10 mouse cellular contexts compared by ENCODE assay signal in the genomic region with DNA sequence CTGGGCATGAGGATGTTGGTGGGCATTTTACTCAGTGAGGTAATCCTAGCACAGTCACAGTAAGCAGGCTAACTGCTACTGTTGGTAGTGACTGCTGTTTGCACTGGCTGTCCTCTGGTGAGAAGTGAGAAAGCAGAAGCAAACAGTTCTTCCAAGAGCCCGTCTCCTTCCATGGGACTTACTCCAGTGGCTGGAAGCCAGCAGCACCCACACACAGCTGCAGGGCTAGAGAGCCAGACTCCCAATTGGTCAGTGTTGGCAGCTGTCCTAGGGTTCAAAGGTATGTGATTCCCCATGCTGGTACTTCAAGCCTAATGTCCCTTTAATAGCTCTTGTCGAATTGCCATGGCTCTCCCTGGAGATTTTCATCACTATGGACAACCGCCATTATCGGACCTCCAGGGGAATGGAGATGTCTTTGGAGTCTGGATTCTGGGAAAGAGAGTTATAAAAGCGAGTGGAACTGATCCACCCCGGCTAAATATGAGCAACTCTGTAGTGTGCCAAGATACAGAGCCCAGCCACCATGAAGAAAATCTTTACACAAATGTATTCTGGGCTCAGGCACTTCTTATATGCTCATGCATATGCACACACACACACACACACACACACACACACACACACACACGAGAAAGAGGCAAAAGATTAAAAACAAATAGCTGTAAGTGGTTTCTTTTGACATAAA. TPM values are rescaled to one million over a fixed set of nuclear protein-coding genes. Genes with fewer than 3 reads are reported as not detected.
DNase-seq lines count a peak whose midpoint lies in the region; ATAC-seq and TF ChIP-seq lines count a peak whose summit lies in the region.
"Had no signal": no experiment of that assay in that cellular context is flagged by ENCODE, and none has a peak within 500 bp of the region (broad histone marks: within the 10 kb centered on the region; RNA-seq: fewer than 3 reads in every experiment).

No protein-coding gene starts in this region.

- DNase-seq in forebrain, postnatal 0 days, result peak; percentile 40
- DNase-seq in Muller cell, postnatal 12 days (ENCODE audit: inconsistent ontology term), result peak; percentile 88
- DNase-seq in frontal cortex, postnatal 25 days (ENCODE audit: low spot score in 2 of 2), result peak; percentile 26 to 27
- peak; percentile 90 for DNase-seq in kidney, adult 9 months
- DNase-seq in mesoderm, embryonic 11.5 days (ENCODE audit: low read depth, low spot score), result peak; percentile 15
- no peak for DNase-seq in spleen, postnatal 10 days (ENCODE audit: low spot score in 2 of 2)

- no peak overlapping the region for H3K9ac ChIP-seq in forebrain, postnatal 0 days
- H3K9ac ChIP-seq in forebrain, embryonic 13.5 days, result no peak overlapping the region
- H3K9ac ChIP-seq: embryonic facial prominence, embryonic 12.5 days; midbrain, embryonic 12.5 days had no signal

- H3K4me1 ChIP-seq in forebrain, postnatal 0 days (ENCODE audit: insufficient read depth), result peaks cover 4% of the 10 kb centered on the region; the same call in 1 of the 2 replicates
- 0 out of 2 replicates have a peak, but pooled peaks cover 5% of the 10 kb centered on the region for H3K4me1 ChIP-seq in forebrain, embryonic 13.5 days
- H3K4me1 ChIP-seq: embryonic facial prominence, embryonic 12.5 days; midbrain, embryonic 12.5 days had no signal

- peak; percentile 76 for ATAC-seq in forebrain, postnatal 0 days
- ATAC-seq in forebrain, embryonic 13.5 days, result no peak; the same call in 1 of the 2 replicates
- no peak for ATAC-seq in CD4-positive, CD25-positive, alpha-beta regulatory T cell, adult 4 months

- WGBS in forebrain, postnatal 0 days, result 47% methylated on average over 7 of the region's 7 CpGs
- 78% methylated on average over 7 of the region's 7 CpGs for WGBS in forebrain, embryonic 13.5 days

- H3K4me3 ChIP-seq in forebrain, postnatal 0 days (ENCODE audit: low read depth, low read length), result no peak overlapping the region
- H3K4me3 ChIP-seq in forebrain, embryonic 13.5 days, result no peak overlapping the region
- H3K4me3 ChIP-seq: embryonic facial prominence, embryonic 12.5 days; midbrain, embryonic 12.5 days had no signal

- no peak overlapping the region for H3K4me2 ChIP-seq in forebrain, postnatal 0 days (ENCODE audit: low read depth)
- no peak overlapping the region for H3K4me2 ChIP-seq in forebrain, embryonic 13.5 days
- H3K4me2 ChIP-seq: embryonic facial prominence, embryonic 12.5 days; midbrain, embryonic 12.5 days had no signal

- H3K9me3 ChIP-seq in forebrain, postnatal 0 days (ENCODE audit: low read length), result no peaks in the 10 kb centered on the region
- no peaks in the 10 kb centered on the region for H3K9me3 ChIP-seq in forebrain, embryonic 13.5 days (replicated peaks)
- H3K9me3 ChIP-seq: embryonic facial prominence, embryonic 12.5 days; midbrain, embryonic 12.5 days had no signal

- TF ChIP-seq CTCF in forebrain, postnatal 0 days (IDR thresholded peaks at IDR 0.05; ENCODE audit: low read depth), result no peak

- H3K27me3 ChIP-seq in forebrain, postnatal 0 days (ENCODE audit: insufficient read depth, low read length), result no peaks in the 10 kb centered on the region
- no peaks in the 10 kb centered on the region for H3K27me3 ChIP-seq in forebrain, embryonic 13.5 days
- H3K27me3 ChIP-seq: embryonic facial prominence, embryonic 12.5 days; midbrain, embryonic 12.5 days had no signal

- no peaks in the 10 kb centered on the region for H3K36me3 ChIP-seq in forebrain, postnatal 0 days (ENCODE audit: insufficient read depth)
- no peaks in the 10 kb centered on the region for H3K36me3 ChIP-seq in forebrain, embryonic 13.5 days (ENCODE audit: poor library complexity, severe bottlenecking)
- H3K36me3 ChIP-seq: midbrain, embryonic 12.5 days had no signal

- no peak overlapping the region for H3K27ac ChIP-seq in forebrain, postnatal 0 days (ENCODE audit: low read depth, low read length)
- H3K27ac ChIP-seq in forebrain, embryonic 13.5 days, result no peak overlapping the region
- H3K27ac ChIP-seq: embryonic facial prominence, embryonic 12.5 days; midbrain, embryonic 12.5 days had no signal

RNA-seq across cellular contexts. Expression of a gene that starts 47.2 kb away (rescaled TPM):
- 32.8 and 33.5 TPM in 2 replicates for total RNA-seq in forebrain, postnatal 0 days (2014; rRNA removed)
- 14.7 and 18.0 TPM in 2 replicates for polyA plus RNA-seq in forebrain, postnatal 0 days (2015; fragmentation: Nextera tagmentation; extraction: Ambion mirVana)
- 46.9 and 48.8 TPM in 2 replicates for polyA plus RNA-seq in forebrain, embryonic 13.5 days (2015; fragmentation: Nextera tagmentation; extraction: Ambion mirVana)
- polyA plus RNA-seq in CD4-positive, CD25-positive, alpha-beta regulatory T cell, adult 4 months (2017; shearing (Covaris generic)), result 10 to 100 TPM; 60.2 to 62.8 TPM

RNA-seq across cellular contexts. Expression of a gene that starts 57.5 kb away (rescaled TPM):
- total RNA-seq in forebrain, postnatal 0 days (2014; rRNA removed), result not detected in 2 replicates
- polyA plus RNA-seq in forebrain, postnatal 0 days (2015; fragmentation: Nextera tagmentation; extraction: Ambion mirVana), result not detected in 2 replicates
- polyA plus RNA-seq in forebrain, embryonic 13.5 days (2015; fragmentation: Nextera tagmentation; extraction: Ambion mirVana), result not detected in 2 replicates
- polyA plus RNA-seq in CD4-positive, CD25-positive, alpha-beta regulatory T cell, adult 4 months (2017; shearing (Covaris generic)), result not detected
- polyA plus RNA-seq: embryonic facial prominence, embryonic 12.5 days; midbrain, embryonic 12.5 days had no signal

Comparison
In these comparisons a context has a peak if more than half of its experiments do, and no peak if none do; other contexts are left out.
1. DNase-seq: peak in forebrain, postnatal 0 days (single experiment), Muller cell, postnatal 12 days (single experiment), frontal cortex, postnatal 25 days (2 of 2), kidney, adult 9 months (single experiment) and mesoderm, embryonic 11.5 days (single experiment); none in spleen, postnatal 10 days (0 of 2).